Mouse (Mus musculus) CD8-positive naive resting alpha-beta T cell, adult 2 months (primary cell): ENCODE data around the gene Sema4a.

Experiments
- DNase-seq, 2 experiments: peaks; one replicate each; pipeline ENCODE4 v3.0.0; 2022; ENCODE audit warnings: low read depth in 2 of 2, low spot score in 2 of 2

The Sema4a gene

DNA sequence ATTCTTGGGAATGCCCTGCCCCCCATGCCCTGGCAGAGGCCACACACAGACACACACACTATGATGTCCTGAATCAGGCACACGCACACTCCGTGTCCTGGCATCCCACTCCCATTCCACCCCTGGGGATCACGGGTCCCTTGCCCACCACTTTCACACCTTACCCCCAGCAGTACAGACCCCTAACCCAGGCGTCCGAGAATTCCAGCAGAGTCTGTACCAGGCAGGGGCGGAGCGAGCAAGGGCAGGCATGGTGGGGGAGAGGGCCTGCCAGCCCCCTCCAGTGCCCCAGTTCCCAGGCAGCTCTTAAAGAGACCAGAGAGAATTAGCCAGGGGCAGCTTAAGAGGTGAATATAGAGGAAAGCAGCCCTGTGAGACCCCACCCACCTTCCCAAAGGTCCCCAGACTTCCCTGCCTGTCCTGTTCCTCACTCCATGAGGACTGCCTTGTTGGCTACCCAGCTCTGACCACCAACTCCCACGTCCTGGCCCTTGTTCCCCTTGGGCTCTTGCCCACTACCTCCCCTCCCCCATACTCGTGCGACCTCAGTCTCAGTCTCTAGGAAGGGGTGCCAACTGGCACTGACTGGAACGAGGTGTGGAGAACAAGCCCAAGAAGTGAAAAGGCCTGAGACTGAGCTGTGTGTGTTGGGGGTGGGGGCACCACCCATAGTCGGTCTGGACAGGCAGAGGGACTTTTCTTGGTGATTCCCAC lies at the start of gene Sema4a:
Sema4a (minus strand) TSS at position 200 of the 714 bp plus-strand sequence.
- no peak for DNase-seq

DNA sequence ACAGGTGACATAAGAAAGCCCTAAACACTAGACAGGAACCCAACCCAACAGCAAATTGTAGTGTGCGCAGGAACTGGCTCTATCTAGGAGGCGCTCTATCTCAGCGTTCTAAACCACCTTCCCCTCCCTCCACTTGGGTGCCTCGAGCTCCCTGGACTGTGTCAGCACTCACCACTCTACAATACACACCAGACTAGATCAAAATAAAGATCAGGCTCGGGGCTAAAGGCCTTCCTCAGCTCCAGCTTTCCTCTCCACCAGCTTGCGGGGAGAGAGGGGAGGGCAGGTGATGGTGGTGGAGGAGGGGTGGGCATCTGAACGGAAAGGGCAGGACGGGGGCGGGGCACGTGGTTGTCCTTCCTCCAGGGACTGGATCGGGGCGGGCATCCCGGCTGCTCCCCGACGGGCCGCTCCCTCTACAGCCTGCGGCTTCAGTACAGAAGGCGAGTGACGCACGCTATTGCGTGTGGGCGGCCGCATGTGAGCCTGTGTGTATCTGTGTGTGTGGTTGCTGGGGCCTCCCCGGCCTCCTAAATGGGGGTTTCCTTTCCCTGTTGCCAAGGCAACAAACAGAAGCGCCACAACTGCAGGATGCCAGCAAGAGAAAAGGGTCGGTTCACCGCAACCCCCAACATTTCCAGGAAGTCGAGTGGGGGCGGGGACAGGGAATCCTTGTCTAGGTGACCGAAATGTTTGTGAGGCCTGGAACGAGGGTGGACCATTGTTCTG lies 48.9 kb upstream of the Sema4a start, which contains the start of gene Lmna:
Lmna (minus strand) TSS at position 265 of the 729 bp plus-strand sequence.
- DNase-seq, result peak; percentile 98

DNA sequence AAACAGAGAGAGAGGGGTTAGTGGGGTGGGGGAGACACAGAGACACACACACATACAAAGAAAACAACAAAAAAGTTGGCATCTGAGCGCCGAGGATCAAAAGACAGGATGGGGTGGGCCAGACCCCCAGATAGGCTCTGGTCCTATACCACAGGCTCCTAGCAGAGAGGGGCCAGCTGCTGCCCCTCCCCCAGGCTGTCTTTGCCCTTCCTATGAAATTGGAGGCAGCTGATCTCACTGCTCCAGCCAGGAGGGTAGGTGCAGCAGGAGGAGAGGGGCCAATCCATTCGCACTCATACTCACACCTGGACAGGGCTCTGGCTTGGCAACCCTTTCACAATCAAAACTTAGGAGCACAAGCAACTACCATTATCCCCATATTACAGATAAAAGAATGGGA lies 48.3 kb upstream of the Sema4a start:
- no peak for DNase-seq

DNA sequence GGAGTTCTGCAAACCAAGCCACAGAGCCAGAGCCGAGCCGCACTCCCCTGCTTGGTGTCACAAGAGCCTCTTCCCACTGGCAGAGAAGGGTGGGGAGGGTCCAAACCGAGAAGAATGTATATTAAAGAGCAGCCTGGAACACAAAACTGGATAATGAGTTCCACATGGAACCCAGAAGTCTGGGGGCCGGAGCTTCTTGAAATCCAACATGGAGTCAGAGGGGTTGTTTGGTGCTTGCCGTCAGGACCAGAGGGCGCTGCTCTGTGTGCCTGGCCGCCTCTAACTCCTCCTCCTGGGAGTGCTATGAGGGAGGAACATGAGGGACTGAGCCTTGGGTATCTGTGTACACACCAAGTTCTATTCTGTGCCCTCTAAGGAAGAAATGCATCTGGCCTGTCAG lies 44.8 kb upstream of the Sema4a start:
- DNase-seq, result no peak

DNA sequence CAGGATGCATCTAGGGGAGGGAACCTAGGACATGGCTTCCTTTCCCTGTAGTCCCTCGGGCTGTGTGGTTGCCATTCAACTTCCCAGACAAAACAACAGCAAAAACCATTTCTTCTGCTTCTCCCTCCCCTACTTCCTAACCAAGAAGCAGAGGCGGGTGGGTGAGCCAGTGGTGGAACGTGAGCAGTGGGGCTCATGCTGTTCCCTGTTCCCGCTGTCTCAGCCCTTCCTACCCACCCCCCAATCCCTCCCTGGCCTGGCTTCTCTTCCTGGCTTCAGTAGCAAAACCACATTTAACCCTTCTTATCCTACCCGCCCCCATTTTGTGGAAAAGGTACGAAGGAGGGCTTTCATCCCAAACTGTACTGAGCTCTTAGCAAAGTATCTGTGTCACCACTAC lies 44.1 kb upstream of the Sema4a start:
- DNase-seq, result no peak

DNA sequence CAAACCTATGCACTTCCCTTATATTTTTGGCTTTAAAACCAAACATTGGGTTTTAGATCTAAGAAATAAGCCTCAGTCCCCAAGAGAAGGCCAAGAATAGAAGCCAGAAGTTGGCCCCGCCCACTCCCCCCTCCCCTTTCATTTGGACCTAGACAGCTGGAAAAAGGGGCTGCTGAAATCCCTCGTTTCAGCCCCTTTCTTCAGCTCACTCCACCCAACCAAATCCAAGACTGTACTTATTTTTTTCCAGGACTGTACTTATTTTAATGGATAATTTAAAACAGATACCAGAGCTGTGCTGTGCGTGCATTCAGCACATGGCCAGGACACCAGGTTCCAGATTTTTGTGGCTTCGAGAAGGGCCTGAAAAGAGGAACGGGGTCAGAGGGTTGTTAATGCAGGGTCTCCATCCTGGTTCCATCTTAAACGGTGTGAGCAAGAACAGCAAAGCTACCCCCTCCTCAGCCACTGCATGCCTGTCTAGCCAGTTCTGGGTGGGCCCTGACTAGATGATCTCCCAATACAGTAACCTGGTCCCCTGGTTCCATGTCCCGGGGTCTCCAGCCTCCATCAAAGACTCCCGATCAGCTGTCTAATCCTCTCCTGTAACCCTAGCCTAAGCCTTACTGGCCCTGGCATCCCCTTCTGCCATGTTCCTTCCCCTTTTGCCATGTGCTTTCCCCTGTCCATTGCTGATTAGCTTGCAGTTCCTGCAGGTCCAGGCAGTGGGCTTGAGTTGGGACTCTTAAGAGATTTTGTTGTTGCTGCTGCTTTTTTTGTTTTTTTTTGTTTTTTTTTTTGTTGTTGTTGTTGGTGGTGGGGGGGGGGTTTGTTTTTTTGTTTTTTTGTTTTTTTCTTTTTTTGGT lies 43.1 kb upstream of the Sema4a start:
- no peak for DNase-seq

DNA sequence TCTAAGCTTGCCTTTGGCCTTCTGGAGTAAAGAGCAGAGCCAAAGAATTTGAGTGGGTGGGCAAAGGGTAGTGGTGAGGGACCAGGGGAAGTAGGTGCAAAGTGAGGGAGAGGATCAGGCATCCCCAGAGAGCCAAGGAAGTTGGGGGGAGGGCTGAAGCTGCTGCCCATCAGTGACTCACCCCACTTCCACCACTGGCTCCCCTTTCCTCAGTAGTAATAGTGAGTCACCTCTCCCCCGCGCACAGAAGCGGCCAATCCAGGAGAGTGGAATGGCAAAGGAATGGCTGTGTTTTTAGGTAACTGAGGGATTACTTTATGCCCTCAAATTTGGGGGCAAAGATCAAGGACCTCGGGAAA lies 42.5 kb upstream of the Sema4a start:
- DNase-seq, result no peak

DNA sequence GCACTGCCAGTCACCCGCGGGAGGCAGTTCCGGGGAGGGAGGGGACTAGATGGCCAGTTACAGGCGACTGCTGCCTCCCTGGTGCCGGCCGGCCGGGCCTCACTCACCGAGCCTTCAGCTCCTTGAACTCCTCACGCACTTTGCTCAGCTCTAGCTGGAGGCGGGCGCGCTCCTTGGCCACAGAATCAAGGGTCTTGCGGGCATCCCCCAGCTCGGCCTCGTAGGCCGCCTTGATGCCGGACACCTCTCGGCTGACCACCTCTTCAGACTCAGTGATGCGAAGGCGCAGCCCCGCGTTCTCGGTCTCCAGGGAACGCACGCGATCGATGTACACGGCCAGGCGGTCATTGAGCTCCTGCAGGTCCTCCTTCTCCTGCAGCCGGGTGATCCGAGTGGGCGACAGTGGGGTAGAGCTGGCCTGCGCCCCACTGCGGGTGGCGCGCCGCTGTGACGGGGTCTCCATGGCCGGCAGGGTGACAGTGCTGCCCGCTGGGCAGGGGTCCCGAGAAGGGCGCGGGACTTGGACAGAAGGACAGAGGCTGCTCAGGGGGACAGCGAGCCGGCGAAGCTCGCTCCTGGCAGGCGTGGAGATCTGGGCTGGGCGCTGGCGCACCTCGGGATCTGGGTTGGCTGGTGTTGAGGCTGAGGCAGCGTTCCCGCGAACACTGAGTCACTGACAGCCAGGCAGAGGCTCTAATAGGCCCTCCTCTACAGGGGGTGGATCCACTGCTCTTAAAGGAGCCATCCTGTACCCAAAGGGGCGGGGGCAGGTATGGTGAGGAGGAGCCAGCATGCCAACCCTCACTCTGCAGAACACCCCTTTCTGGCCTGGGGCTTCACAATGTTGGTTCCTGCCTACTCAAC lies 41.9 kb upstream of the Sema4a start:
- DNase-seq, result peak in 1 of 2 experiments; percentile 41

DNA sequence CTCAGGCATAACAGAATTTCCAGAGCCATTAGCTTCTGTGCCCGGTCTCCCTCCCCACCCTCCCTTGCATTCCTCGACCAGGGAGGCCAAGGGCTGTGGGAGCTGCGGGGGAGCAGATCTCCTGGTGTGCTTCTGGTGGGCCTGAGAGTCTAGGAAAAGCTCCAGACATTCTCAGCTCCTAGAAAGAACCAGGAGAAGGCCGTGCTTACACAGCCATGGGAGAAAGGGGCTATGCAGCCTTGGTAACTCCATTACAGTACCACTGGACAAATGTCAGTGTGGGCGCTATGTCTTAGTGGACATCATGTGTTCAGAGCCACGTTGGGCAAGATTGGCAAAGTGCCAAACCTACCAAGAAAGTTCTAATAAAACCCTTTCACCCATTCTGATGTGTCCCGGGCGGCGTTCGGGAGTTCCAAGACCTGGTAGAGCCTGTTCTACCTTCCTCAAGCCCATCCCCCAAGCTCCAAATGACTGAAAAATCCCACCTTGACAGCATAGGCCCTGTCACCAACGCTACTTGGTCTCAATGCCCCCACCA lies 41.1 kb upstream of the Sema4a start:
- DNase-seq, result no peak

DNA sequence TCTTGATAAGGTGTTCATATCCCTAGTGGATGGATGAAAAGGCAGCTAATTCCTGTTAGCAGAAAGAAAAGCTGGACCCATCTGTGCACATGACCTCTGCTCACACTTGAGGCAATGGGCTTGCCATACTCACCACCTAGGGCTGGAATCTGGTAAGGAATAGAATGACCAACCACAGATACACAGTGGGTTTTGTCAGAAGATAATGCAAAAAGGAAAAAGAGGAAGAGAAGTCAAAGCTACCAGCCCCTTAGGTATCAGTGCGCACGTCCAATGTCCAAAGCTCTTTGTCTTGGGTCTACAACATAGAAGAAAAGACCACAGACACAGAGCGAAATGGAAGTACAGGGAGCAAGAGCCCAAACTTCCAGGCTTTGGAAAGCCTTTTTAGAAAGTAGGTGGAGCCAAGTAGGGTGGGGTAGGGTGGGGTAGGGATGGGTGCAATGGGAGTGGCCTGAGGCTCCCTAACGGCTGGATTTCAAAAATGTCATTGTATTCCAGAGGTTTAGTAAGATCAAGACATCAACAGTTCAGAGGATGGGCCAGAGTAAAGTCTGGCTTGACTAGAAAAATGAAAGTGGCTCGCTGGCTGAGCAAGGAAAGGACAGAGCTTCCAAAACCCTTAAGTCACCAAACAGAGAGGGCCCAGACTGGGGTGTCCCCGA lies 40.5 kb upstream of the Sema4a start:
- DNase-seq, result no peak

DNA sequence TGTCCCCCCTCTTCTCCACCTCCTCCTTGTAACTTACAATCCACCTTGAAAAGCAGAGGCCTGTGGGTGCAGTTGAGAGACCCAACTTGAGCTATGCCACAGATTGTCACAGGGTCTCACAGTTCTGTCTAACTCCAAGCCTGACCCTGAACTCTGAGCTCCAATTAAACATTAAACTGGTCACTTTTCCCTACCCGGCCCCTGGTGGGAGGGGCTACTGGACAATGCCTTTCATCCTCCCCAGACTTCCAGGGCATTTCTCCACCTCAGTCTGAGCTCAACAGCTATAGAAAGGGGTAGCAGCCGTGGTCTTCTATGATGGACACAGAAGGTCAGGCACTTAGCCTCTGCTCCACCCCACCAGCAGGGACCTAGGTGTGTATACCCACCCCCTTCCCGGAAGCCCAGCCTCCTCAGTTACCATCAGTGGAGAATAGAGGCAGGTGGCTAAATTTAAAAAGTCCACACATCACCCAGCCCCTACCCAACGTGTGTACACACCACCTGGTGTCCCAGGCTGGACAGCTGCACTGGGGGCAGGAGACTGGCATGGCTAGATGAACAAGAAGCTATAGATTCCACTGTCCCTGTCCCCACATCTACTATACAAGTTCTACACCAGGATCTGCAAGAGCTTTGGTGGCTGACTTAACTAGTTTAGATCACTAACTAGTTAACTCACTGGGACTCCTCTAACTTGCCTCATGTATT lies 39.8 kb upstream of the Sema4a start:
- no peak for DNase-seq

DNA sequence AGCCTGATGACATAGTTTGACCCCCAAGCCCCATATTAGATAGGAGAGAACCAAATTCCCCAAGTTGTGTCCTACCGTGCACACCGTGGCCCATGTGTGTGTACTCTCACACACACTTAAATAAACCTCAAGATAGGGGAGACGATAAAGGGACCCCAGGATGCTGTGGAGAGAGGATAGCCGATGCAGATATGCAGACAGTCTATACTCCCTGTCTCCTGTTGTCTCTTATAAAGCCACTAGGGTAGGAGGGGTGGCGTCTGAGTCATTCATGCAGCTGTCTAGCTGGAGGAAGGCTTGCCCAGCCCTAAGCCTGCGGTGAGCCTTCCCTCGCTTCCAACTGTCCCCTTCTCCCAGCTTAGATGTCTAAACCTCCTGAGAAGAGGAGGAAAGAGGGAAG lies 39.1 kb upstream of the Sema4a start:
- DNase-seq, result no peak

DNA sequence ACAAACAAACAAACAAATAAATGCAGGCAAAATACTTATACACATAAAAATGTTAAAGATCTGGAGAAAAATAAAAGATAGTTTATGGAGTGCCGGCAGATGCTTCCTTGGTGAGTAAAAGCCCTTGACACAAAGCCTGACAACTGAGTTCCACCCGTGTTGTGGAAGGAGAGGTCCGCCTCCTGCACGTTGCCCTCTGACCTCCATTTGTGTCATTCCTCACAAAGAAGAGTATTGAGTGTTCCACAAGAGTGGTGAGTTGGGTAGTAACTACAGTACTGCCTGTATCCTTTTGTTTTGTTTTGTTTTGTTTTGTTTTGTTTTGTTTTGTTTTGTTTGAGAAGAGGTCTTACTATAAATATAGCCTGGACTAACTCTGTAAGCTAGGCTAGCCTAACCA lies 38.6 kb upstream of the Sema4a start:
- DNase-seq, result no peak

DNA sequence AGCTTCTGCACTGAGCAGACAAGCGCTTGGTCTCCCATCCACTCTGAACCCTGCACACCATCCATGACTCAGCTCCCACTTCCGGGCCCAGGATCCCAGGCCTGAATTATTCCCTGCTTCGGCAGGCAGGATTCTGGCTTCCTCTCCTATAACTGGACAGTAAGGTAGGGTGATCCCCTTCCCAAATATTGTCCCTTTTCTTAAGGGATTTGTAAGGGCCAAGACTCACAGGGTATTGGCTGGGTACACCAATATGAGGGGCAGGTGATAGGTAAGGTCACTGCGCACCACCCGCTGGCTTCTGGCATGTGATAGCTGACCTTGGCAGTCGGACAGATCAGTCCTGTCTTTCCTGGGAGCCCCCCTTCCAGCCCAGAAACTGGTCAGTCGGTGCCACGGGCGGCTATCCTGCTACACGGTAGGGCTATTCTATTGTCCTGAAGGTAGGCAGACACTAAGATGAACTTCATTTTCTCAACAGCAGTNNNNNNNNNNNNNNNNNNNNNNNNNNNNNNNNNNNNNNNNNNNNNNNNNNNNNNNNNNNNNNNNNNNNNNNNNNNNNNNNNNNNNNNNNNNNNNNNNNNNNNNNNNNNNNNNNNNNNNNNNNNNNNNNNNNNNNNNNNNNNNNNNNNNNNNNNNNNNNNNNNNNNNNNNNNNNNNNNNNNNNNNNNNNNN lies 34.9 kb upstream of the Sema4a start:
- DNase-seq, result no peak

DNA sequence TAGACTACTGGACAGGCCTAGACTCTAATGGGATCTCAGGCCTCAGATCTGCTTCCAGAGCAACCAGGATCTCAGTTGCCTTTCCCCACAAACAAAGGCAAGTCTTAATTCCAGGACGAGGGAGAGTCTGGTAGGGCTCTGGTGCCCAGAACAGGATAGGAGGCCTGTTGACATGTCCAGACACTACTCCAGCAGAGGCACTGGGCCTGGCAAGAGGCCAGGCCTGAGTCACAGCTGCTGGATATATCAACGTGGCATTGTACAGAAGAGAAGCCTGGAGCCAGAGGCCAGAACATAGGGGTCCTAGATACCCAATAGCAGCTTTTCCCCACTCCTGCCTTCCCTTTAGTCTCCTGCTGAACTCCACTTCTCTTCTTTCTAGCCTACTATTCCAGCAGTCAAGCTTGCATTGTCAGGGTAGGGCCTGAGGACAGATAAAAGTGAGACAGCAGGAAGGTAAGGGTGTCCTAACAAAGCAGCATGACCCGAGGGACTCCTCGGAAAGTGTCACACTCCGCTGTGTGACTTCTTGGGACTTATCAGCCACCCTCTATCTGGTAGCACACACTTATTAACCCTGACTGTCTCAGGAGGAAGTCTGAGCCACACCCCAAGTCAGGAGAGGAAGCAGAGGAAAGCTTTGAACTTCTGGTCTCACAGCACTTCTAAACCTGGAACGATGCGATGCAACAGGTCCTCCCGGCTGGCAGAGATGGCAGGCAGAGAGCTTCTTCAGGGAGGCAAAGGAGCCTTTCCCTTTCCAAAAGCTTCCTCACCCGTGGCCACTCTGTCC lies 34.0 kb upstream of the Sema4a start:
- DNase-seq, result no peak

DNA sequence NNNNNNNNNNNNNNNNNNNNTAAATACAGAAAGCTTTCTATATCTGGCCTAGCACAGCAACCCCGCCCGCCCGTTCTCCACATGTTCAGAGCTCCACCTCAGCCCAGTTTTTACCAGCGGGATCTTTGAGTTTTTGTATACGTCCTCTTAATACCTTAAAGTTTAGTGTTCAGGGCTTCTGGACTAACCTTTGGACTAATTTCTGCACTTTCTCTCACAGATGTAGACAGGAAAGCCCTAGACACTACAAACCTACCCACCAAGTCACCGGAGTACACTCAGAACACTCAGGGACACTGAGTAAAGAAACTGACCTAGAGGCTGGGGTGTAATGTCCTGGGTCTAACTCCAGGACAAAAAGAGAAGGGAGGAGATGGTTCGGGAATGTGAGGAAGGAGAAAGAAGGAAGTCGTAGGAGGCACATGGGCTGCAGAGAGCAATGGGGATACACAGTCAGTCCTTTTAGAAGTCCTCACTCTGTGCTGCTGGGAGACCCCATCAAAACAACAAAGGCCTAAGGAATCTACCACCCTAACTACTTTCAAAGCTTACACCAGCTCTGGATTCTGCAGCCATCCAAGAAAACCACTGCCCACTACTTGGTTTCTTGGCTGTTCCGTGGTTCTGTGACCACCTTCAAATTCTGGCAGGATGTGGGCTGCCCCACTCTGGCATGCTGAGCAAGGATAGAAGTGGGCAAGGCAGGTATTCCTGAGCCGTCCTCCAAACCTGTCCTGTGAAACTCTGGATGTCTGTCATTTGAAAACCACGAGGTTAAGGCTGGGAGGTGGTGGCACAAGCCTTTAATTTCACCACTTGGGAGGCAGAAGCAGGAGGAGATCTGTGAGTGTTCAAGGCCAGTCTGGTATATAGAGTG lies 33.0 kb upstream of the Sema4a start:
- DNase-seq, result no peak

DNA sequence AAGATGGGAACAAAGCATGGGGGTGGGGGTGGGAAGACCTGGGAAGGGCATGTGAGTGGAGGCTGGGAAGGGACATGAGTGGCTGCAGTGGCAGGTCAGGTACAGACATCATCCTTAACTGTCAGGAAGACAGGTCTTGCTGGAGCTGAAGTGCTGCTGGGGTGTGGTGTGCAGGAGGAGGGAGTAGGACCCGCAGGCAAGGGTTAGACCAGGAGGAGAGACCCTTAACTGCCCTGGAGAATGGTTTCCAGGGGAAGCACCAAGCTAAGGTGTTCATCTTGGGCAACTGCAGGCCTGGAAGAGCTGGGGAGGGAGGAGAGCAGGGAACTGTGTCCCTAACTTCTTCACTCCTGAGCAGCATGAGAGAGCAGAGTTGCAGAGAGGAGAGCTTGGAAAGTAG lies 26.4 kb upstream of the Sema4a start:
- no peak for DNase-seq
